Mouse (Mus musculus) forelimb bud, embryonic 11.5 days (tissue): ENCODE results near the gene Ntm.

ENCODE experiments used
- DNase-seq: peaks from one replicate; pipeline ENCODE4 v3.0.0-alpha.2; 2012; ENCODE audit warnings: low read depth, low spot score

Ntm gene

DNA sequence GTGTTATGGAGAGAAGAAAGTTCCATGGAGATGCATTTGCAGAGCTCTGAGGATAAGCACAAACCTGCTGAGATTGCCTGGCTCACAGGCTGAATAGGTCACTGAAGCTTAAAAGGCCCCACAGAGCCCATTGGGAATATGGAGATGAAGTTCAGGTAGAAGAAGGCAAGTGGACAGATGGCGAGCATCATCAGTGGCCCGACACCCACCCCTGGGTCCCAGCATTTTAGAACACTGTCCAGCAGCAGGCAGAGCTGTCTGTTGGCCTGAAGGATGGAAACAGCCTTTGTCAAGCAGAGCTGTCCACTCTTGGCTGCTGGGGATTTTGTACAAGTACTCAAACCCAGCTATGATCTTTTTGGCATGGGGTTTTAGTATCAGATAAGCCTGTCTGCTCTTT lies 722.1 kb downstream of the Ntm start:
- DNase-seq = no peak

DNA sequence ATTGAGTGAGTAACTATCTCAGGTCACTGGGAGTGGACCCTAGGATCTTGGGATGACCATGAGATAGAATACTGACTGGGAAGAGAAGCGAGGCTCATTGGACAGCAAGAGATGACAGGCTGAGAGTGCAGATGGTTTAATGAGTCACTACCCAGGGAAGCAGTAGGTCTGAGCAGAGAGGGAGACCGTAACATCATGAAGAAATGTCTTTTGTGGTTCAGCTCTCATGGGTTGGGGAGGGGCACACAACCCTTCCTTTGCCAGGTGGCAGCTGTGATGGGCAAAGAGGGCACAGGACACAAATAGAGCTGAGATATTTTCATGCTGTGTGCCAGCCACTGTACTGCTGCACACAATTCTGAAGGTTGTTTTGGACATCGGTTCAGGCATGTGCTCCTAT lies 724.0 kb downstream of the Ntm start:
- no peak for DNase-seq

DNA sequence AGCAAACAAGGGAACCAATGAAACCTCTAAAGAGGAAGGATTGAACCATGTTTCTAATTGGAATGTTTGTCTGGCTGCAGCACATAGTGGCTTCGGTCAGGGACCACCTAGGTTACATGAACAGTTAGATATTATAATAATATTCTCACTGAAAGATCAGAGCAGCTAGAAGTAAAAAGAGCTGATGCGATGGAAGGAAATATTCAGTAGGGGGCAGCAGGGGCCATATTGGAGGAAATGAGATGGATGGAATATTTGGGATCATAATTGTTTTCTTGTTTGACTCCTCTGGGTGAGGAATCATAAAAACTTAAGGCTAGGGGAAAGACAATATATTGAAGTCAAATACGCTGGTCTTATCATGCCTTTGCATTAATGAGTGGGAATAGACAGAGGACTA lies 726.2 kb downstream of the Ntm start:
- no peak for DNase-seq

DNA sequence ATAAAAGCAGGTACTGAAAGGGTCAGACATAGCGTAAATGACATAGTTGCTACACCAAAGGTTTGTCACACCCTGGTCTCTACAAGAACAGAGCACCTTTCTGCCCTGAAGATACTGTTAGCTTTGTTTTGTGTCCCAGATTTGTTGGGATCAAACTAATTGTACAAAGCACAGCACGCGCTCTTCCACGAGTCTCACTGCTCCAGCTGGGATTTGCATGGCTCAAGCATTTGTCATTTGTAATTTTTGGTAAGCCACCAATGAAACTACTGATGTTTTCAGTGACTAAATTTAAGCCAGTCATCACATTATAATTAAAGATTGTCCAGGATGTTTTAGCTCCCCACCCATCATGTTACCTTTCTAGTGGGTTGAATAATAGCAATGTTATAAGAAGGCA lies 735.2 kb downstream of the Ntm start:
- DNase-seq = no peak

DNA sequence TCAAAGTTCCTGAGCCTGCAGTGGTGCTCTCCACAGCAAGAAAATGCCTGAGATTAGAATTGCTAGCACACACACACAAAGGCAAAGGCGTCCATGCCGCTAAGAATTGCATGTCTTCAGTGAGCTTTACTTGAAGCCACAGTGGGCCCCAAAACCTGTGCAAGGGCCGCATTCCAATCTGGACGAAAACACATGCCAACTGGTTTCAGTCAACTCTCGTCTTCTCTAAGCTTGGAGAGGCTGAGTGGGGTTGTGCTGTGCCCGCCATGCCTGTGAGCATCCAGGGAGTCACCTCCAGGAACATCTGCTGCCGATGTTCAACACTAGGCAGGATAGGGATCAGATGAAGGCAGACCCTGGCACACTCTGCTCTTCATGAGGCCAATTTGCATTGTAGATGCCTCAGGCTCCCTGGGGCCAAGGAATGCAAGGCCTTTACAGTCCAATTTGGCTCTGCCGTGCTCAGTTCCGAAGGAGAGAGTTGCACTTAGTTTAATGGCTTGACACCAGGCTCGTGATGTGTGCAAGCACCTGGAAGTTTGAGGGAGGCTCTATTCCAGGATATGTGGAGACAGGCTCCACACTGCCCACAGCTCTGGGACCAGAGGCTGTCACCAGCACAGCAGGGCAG lies 739.9 kb downstream of the Ntm start:
- peak; percentile 26 for DNase-seq

DNA sequence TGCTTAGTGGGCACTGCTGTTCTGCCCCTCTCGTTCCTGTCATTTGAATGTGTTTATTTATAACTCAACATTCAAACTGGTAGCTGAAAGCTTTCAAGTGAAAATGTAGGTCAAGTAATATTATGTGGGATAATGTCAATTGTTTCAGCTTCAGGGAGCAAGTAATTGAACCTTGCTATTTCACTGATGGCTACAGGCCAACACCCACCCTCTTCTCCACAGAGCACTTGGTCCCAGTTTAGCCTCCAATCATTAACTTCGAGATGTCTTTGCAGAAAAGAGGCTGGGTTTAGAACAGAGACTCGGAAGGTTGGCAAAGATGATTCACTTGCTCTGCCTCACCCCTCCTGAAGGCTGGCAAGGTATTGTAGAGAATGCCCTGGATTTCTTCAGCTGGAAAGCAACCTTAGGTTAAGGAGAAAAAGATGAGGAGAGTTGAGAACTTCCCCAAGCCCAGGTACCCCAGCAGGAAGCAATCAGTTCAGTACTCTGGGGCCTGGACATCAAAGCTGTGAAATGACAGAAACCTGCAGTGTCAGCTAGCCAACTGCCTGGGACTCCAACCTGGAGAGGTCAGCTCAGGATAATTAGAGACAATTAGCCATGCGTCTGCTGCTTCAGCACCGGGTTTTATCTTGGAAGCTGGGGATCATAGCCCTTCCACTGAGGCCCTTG lies 741.9 kb downstream of the Ntm start:
- no peak for DNase-seq

DNA sequence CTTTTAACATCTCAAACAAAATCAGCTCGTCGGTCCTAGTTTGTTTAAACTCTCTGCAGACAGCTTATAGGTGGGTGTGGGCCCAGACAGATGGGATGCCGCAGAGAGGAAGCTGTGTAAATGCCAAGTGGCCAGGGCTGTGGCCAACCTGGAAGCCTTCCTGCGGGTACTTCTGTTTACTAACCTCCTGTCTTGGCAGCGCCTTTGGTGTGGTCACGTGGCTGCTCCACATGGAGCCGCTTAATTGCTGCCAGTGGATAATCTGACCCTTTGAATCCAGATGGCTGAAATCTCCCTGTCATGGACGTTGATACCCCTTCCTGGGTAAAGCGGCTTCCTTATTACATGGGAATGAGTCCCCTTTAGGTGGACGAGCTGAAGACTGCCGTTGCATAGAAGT lies 742.4 kb downstream of the Ntm start:
- no peak for DNase-seq

DNA sequence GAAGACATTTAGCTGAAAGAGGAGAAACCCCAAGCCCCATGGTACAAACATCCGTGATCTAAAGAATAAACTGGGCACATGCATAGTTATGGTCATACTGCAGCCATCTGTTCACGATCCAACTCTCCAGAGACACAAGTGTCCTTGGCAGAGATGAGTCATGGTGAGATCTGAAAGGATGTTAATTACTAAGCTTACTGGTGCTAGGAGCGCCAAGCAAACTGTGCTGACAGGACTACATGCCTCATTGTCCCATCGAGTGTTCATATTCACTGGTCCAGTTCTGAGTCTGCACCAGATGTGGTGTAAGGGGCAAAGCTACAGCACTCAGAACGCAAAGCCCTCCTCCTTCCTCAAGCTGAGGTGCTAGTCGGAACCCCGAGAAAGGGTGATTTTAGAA lies 745.0 kb downstream of the Ntm start:
- no peak for DNase-seq

DNA sequence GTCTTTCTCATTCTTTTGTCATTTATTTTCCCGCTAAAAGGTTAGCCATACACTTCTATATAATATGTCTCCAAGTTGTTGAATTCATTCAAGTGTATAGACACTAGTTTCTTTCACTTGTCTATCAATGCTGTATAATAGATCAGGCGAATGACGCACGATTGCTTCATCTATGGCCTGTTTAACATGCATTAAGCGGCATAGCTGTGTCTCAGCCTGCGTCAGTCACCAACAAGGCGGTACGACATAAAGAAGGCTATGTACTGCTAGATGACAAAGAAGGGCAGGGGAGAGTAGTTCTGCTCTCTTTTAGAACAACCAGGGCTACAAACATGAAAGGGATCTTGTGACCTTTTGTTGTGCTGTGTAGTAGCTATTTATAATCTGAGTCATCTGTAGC lies 746.4 kb downstream of the Ntm start:
- DNase-seq = no peak

DNA sequence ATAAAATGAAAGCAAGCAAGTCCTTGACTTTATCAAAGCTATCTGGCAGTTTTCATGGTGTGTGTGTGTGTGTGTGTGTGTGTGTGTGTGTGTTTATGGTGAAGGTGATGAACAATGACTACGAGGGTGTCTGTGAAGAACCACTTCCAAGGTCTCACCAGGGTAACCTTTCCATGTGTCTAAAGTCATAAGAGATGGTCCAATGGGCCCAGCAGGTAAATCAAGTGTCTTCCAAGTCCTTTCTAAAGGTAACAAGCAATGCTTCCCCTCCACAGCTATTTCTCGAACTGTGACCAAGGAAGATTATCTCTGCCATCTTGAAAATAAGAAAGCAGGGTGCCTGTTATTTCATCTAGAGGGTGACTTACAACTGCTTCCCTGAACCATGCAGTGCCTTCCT lies 747.1 kb downstream of the Ntm start:
- DNase-seq = no peak

DNA sequence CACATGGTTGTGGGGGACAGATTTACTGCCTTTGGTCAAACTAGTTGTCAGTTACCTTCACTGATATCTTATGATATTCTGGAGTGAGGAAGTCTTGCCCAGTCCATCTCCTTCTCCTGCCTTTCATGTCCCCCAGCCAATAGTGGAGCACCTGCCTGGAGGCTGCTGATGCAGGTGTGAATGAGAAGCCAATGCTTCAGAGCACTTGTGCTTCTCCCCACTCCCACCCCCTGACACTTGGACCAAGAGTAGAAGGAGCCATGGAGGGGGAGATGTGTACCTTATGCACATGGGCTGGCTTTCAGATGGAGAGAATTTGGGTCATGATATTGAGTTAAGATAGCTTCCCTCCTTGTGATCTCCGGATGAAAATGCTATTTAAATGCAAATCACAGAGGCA lies 747.7 kb downstream of the Ntm start:
- no peak for DNase-seq

DNA sequence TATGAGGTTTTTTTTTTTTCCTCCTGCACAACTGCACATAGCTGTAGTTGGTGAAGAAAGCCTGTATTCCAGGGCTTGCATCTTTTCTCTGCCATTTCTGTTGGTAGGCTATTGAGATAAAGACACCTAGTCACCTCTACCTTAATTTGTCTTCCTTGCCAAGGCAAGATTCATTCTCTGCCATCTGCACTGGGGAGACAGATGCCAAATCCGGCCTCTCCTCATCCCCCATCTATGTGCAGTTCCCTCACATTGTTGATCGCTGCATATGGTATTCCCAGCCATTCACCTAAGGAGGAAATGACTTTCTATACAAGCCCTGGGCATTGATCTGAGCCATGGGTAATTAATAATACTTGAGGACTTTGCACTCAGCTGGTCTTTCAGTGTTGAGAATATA lies 753.7 kb downstream of the Ntm start:
- no peak for DNase-seq

DNA sequence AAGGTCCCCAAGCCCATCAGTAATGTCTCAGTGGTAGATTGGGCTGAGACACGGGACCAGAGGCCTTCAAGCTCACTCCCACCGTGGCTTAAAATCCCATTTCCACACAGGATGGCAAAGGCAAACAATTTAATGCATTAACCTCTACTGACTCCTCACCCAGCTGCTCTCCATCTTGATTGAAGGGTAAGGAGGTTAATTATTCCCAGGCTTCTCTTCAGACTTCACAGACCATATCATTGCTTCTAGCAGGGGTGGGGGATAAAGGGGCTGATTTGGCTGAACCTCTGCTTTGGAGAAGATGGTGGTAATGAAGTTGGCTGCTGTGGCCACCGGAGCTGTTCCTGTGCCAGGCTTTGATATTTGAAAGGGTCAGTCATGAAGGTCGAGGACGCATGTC lies 754.8 kb downstream of the Ntm start:
- DNase-seq = no peak

DNA sequence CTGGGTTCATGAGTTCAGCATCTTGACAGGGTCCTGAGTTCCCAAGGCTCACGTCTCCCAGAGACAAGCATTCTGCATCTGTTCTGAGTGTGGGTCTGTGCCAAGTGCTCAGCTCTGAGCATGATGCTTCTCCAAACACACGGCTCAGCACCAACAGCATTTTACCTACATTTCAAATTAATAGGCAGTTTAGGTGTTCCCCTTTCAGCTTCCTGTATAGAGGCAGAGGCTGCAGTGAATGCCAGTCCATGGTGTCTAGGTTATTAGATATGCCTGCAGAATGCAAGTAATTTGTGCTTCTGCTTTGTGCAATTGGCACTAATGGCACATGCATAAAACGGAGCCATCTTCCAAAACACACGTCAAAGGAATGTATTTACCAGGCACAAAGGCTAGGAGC lies 757.3 kb downstream of the Ntm start:
- no peak for DNase-seq

DNA sequence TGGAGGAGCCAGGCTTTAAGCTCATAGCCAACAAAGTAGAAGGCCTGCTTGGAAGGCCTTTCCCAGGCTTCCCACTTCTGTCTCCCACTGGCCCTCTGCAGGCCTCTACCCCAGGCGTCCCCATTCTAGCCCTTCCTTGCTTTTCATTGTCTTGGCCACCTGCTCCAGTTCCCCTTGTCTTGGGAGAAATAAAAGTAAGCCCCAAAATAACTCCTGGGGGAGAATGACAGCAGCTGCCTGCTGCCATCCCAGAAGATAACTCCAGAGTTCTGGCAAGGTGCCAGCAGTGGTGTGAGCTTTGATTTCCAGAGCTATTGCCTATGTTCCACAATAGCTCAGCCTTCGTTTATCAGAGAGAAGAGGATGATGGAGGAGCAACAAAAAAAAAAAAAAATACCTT lies 760.7 kb downstream of the Ntm start:
- no peak for DNase-seq

DNA sequence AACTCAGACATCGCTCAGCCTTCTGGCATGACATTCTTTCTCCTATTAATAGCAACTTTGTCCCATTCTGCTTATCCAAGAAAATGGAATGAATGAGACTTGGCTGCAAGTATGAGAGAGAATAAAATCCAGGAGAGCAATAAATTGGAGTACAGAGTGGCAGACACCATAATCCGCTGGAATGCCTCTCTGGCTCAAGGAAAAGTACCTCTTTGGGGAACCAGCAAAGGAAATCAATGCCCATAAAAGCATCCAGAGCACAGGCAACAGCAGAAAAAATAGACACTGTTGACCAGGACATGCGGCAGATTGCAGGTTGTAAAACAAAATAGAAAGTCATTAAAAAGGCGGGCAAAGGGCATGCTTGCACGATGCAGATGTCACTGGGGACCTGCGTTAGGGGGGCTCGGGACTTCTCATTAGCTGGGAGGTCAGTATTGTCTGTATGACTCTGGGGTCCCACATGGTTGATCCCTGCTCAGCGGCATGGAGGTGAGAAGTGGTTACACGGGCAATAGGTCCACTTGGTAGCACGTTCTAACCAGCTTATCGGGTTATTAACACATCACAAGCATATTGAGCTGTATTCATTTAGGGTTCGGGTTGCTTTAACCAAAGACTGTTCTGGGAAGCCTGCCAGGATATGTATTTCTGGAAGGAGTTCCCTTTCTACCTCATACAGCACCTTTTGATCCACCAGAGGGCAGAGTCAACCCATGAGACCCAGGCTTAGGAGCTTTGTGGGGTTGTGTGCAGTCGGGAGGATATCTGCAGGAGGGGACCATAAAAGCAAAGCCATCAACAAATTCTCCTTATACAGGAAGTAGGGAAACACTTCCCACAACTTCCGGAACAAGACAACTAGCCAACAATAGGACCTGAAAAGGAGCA lies 761.5 kb downstream of the Ntm start:
- DNase-seq = peak; percentile 72

DNA sequence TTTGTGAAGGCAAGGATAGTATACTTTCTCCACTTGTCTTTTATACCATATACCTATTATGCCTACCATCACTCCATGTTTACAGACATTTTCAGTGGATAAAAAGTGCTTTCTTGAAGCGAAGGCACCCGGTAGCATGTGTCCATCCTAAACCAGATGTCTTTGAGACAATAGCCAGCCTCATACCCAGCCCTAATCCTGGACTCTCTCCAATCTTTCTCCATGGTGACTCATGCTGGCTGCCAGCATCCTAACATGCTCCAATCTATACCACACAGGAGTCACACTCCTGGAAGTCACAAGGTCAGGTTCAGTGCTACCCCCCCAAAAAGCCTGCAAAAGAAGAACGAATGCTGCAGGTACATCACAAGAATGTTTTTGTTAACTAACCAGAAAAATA lies 765.9 kb downstream of the Ntm start:
- DNase-seq = no peak

DNA sequence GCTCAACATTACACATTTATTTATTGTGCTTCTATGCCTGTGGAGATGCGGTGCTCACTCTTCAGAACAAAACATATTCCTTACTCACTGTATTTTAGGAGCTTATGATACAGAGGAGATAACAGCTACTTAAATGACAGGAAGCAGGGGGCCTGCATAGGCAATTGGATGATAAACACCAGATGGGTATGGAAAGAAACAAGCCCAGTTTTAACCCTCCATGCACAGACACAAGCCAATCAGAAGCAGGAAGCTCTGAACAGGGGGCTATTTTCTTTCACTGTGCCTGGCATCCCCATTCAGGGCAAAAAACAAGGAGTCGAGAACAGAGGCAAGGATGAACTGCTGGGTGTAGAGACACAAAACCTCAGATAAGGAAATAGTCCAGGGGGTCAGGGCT lies 768.7 kb downstream of the Ntm start:
- no peak for DNase-seq

DNA sequence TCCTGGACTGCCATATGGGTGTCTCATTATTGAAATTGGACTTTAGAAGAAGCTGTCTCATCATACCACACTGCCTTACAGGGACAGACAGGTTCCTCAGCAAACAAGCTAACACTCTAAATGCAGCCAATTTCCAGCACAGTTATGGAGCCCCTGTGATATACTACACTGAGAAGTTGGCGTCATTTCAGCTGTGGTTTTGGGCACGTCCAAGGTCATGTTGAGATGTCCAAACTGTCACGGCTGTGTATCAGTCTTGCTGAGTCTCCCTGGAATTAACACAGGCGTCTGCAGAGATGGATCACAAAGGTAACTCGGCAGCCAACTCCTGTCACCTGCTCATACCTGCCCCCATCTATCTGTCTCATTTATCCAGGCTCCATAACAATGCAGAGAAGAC lies 779.9 kb downstream of the Ntm start:
- no peak for DNase-seq

DNA sequence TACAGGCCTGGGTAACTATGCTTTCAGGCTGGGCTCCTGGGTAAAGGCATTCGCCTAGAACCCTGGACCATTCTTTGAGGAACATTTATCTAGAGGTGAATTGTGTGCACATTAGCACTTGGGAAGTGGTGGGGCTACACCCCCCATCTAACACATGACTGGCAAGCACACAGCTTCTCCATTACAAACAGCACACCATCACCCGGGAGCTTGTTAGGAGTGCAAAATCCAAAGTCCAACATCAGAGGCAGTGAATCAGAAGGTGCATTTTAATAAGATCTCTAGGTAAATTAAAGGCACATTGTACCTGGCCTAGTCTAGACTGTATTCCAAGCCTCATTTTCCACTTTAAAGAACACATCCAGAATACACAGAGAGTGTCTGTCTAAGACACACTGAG lies 781.3 kb downstream of the Ntm start:
- DNase-seq = no peak

DNA sequence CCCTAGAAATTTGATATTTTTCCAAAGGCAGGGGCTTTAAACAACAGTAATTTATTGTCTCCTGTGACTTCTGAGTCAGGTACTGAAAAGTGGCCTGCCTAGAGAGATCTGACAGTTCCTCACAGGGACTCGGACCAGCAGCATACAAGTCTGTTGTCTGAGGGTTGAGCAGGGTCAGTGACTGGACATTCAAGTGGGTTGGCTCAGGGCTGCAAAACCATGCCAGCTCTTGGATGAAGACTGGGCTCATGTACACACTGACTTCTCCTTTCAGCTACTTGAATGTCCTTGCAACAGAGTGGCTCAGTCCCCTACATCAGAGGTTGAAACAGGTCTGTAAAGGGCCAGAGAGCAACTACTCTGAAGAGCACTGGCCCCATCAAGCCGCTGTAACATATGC lies 797.2 kb downstream of the Ntm start:
- DNase-seq = no peak

DNA sequence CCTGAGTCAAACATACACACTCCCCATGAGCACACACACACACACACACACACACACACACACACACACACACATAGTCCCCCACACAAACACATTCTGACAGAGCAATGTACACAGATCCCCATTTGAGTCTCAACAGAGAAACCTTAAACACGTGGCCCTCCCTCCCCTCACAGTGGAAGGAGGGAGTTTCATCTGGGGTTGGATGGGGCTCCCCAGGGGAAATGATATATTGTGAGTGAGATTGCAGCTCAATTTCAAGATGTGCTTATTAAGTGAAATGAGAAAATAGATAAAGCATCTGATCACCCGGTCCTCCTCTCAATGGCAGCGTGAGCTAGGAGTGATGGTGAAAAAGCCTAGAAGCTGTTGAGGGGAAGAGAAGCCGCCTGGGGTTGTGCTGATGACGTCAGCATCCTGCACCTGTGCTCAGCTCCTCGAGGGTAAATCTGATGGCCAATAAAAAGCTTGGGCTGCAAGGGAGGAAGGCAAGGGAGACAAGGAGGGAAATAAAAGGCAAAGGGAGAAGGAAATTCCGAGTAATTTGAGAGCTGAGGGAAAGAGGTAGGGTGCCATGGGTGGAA lies 801.8 kb downstream of the Ntm start:
- DNase-seq = no peak

DNA sequence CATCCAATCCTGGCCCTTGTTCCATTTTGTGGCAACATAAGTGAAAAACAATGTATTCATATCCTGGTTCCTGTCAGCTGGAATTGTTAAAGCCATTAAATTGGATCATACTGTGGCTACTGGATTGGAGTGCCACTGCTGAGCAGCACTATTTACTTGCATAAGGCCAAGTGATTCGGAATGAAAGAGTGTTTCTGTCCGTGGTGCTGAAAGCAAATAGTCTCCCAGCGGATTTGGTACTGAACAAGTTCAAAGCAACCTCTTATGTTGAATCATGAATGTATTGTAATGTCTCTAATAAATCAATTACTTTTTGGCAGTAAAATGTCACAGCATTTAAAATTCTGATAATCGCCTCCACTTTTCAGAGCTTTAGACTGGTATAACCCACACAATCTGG lies 817.0 kb downstream of the Ntm start:
- peak; percentile 87 for DNase-seq
